Mouse (Mus musculus) stomach, postnatal 0 days (tissue): Measurements from ENCODE around the gene Clic5.

ENCODE experiments used
- CTCF ChIP-seq: IDR thresholded peaks from 2 replicates; pipeline ENCODE4 v1.5.1; 2016; ENCODE audit warnings: antibody characterized with exemption, low read depth, mild to moderate bottlenecking, moderate library complexity
- EP300 ChIP-seq: optimal IDR thresholded peaks from 2 replicates; pipeline ENCODE3; 2016; ENCODE audit warnings: antibody characterized with exemption

DNA sequence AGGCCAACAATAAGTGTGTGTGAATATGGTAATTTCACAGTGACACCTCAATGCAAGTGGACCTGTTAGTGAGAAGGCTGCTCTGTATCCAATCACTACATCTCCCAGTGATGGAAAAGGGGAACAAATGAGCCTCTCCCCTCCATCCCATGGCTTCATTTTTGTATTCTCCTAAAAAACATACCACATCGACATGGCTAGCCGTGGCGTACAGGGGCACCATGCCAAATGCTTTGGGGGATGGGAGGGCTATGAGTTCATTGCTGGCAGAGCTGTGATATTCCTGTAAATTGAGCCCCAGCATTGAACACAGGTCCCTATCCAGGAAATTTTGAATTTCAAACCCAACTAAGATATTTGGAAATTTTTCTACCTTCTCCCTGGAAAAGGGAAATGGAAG lies 11.1 kb upstream of the Clic5 start:
- TF ChIP-seq CTCF (no peak), EP300 (no peak)
